Mouse (Mus musculus) cortical plate, adult 2 months (tissue): ENCODE results near the gene Mical1.

Experiments
- CTCF ChIP-seq: fragments of 200-500 bp; IDR thresholded peaks from 2 replicates; pipeline ENCODE4 v1.5.1; 2011; ENCODE audit warnings: mild to moderate bottlenecking, control low read depth, low read length; ENCODE audit not compliant: insufficient read depth; ENCODE audit errors: extremely low read depth
- POLR2A ChIP-seq: fragments of 200-500 bp; IDR thresholded peaks from 2 replicates; pipeline ENCODE4 v1.6.1; 2011; ENCODE audit warnings: mild to moderate bottlenecking, low read length, control low read depth; ENCODE audit not compliant: insufficient read depth; ENCODE audit errors: extremely low read depth

DNA sequence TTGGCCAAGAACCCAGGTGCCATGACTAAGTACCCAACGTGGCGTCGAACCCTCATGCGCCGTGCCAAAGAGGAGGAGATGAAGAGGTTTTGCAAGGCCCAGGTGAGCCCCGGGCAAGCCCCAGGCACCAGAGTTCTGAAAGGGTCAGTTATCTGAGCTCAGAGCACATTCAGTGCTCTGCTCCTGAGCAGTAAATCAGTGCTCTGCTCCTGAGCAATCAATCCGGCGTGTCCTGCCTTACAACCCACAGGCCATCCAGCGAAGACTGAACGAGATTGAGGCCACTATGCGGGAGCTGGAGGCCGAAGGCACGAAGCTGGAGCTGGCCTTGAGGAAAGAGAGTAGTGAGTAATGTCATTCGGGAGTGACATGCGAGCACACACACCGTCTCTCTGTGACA lies 9.7 kb downstream of the Mical1 start:
- TF ChIP-seq POLR2A (no peak), CTCF (no peak)
